Mouse (Mus musculus) fibroblast of lung, adult 2 months (primary cell): ENCODE measurements around the gene Ush2a.

Source experiments
- DNase-seq: peaks from one replicate; pipeline ENCODE4 v3.0.0-alpha.2; 2011; ENCODE audit warnings: low read depth

The Ush2a gene

DNA sequence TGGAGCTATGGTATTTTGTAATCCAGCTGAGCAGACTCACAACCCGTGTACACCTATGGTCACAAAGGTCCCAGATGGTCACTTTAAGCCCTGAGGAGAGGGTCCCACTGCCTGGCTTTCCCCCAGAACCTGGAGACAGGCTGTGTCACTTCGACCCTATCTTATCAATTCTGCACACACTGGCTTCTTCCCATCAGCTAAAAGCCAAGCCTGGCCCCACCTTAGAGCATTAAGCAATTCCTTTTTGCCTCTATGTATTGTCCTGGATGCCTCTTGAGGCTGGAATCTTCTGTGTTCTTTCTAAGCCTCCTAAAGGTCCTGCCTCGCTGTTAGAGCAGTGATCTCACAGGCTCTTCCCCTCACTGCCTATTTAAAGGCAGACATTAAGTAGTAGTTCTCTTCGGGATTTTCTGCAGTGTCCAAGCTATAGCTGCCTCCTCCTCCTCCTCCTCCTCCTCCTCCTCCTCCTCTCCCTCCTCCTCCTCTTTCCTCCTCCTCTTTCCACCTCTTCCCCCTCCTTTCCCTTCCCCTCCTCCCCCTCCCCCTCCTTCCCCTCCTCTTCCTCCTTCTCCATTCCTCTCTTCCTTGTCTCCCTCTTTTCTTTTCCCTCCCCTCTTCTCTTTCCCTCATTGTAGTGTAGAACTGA, 635.2 kb downstream of the Ush2a start:
- DNase-seq: no peak

GRCm38 (mm10) chr1:188904091-188904490, 642.3 kb downstream of the Ush2a start:
- no peak for DNase-seq

DNA sequence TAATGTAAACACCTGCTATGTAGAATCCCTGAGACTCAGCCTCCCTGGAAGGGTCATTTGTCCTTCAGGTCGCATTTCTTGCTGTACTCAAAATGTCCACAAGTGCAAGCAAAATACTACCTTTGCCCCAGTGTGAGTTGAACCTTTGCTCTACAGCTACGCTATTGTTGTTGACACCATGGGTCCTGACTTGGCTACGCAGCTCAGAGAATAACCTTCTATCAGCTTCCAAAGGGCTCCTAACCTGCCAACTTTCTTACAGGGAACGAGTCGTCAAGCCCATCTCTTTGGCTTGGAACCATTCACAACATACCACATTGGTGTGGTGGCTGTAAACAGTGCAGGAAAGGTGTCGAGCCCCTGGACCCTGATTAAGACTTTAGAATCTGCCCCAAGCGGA, 644.4 kb downstream of the Ush2a start:
- no peak for DNase-seq

DNA sequence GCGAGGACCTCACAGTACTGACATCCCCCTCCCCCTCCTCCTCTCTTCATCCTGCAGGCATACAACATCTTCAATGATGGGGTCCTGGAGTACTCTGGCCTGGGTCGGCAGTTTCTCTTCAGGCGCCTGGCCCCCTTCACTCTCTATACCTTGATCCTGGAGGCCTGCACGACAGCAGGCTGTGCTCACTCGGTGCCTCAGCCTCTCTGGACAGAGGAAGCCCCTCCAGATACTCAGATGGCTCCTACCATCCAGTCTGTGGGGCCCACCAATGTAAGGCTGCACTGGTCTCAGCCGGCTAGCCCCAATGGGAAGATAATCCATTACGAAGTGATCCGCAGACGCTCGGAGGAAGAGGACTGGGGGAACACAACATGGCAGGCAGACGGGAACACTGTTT, 648.8 kb downstream of the Ush2a start:
- no peak for DNase-seq

DNA sequence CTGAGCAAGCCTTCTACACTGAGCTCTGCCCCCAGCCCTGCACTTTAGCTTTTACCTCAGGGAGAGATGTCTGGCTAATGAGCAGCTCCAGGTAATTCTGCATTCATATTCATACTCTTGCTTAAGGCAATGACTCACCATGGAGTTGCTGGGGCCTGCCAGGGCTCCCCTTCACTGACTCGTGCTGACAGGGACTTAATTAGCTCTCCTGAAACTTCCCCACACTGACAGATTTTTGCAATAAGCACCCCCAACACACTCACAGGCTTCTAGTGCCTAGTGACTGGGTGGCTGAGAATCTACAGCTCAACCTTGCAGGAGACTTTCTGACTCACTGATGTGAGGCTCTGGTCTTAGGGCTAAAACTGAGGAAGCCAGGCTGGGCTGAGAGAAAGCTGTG, 658.1 kb downstream of the Ush2a start:
- DNase-seq: peak; percentile 38

DNA sequence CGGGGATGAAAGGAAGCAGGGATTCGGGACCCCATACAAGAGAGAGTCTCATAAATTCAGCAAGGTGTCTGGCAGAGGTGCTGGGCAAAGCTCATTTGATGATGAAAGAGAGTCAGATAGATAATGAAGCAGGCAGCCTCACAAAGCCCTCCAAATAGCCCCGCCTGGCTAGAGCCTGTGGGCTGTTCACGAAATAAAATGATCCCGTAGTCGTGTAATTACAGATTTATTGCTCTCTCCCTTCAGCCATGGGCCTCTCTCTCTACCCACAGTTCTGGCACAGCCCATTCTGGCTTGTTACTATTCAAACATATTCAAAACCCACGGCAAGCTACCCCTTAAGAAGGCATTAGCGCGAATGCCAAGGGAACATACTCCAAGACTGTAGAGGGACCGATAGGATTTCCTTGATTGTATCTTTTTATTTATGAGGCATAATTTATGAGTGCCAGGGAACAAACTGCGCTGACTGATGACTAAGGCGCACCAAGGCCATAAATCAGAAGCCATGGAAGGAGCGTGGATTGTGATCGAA, 675.5 kb downstream of the Ush2a start:
- DNase-seq: no peak

DNA sequence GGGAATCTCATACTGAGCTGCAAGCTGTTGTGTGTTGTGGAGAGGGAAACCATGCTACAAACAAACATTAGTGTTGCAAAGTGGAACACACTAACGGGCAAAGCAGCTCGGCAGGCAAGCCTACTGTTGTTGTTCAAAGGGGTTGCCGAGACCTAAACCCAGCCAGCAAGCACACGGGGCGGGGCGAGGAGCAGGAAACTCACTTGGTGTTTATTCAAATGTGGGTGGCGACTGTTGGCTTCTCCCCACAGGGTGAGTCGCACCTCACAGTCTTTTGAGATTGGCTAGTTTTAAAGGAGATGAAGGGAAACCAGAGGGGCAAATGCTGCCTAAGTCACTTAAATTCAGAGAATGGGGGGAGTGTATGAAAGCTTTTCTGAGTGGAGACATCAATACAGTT, 683.5 kb downstream of the Ush2a start:
- no peak for DNase-seq

DNA sequence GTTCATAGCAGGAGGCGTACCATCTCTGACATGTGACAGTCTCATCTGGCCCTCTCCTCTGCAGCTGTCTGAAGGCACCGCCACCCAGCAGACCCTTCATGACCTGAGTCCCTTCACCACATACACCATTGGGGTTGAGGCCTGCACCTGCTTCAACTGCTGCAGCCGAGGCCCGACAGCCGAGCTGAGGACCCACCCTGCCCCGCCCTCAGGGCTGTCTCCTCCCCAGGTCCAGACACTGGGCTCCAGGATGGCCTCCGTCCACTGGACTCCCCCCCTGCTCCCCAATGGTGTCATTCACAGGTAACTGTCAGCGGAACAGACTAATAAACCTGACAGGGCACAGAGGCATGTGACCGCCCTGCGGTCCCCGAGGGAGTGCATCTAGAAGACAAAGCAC, 685.0 kb downstream of the Ush2a start:
- no peak for DNase-seq

- DNase-seq: no peak
Measured at GRCm38 (mm10) chr1:188947794-188948193, 686.0 kb downstream of the Ush2a start.

GRCm38 (mm10) chr1:188948276-188948675, 686.5 kb downstream of the Ush2a start:
- DNase-seq: no peak

GRCm38 (mm10) chr1:188951091-188951490, 689.3 kb downstream of the Ush2a start:
- DNase-seq: no peak

DNA sequence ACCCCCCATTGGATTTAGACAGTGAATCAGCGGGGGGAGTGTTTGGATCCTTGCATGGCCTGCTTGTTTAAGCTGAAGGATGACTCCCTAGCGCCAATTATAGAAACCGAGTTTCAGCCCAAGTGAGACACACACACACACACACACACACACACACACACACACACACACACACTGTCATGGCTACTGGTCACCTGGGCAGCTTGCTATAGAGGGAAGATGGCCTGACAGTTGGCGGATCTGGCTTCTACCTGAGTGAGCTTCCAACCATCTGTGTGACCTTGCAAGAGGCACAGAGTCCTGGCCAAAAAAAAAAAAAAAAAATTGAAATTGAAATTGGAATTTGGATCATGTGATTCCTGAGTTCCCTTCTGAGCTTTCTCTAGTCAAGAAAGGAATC, 690.7 kb downstream of the Ush2a start:
- DNase-seq: no peak

- DNase-seq: no peak
Measured at GRCm38 (mm10) chr1:188973078-188973477, 711.3 kb downstream of the Ush2a start.

GRCm38 (mm10) chr1:188973926-188974325, 712.1 kb downstream of the Ush2a start:
- no peak for DNase-seq

DNA sequence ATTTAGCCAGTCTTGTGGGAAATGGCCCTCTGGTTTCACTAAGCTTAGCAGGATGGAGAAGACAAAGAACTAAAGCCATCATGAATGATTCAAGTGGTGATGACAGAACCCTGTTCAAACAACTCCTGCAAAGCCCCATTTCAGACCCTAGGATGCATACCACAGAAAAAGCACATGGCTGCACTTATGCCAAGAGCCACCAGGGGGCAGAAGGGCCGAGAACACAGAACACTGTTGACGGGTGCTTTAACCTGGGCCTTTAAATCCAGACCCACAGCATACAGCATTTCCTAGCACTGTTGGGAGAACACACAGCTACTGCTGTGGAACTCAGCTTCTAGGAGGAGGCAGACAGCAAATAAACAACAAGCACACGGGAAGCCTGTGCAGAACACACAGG, 718.2 kb downstream of the Ush2a start:
- peak; percentile 20 for DNase-seq

GRCm38 (mm10) chr1:188993218-188993617, 731.4 kb downstream of the Ush2a start:
- DNase-seq: peak; percentile 40

DNA sequence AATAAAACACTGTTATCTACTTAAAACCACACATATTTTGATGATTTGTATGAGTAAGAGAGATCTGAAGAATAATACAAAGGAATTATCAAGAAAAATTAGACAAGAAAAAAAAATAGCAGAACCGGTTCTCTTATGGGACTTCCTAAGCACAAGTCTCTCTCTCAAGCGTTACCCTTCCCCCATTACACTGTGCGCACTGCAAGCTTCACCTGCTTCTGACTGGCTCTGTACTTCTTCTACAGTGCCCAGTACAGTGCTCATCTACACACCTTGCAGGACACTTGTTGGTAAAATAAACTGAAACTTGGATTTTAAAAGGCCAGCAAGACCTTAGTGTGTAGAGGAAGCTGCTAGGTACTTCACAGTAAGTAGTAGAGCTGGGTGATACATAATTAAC, 736.1 kb downstream of the Ush2a start:
- no peak for DNase-seq

- no peak for DNase-seq
Measured at GRCm38 (mm10) chr1:188999981-189000380, 738.2 kb downstream of the Ush2a start.

DNA sequence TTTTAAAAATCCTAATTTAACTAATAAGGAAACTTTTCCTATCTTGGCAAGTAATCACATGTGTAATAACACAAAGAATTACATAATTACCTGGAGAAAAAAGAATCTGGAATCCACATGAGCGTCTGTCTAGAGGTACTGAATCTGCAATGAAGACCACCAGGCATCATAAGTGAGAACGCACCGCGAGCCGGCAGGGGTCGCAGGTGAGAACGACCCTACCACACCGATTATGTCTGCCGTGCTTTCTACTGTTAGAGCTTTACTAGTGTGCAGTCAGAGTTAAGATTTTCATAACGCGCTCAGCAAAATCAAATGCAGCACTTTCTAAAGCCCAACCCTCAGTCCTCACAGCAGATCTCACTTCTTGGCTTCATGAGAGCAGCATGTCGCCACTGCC, 740.0 kb downstream of the Ush2a start:
- DNase-seq: no peak

- no peak for DNase-seq
Measured at GRCm38 (mm10) chr1:189004774-189005173, 743.0 kb downstream of the Ush2a start.

GRCm38 (mm10) chr1:189006267-189006666, 744.4 kb downstream of the Ush2a start:
- no peak for DNase-seq

GRCm38 (mm10) chr1:189006826-189007225, 745.0 kb downstream of the Ush2a start:
- no peak for DNase-seq

DNA sequence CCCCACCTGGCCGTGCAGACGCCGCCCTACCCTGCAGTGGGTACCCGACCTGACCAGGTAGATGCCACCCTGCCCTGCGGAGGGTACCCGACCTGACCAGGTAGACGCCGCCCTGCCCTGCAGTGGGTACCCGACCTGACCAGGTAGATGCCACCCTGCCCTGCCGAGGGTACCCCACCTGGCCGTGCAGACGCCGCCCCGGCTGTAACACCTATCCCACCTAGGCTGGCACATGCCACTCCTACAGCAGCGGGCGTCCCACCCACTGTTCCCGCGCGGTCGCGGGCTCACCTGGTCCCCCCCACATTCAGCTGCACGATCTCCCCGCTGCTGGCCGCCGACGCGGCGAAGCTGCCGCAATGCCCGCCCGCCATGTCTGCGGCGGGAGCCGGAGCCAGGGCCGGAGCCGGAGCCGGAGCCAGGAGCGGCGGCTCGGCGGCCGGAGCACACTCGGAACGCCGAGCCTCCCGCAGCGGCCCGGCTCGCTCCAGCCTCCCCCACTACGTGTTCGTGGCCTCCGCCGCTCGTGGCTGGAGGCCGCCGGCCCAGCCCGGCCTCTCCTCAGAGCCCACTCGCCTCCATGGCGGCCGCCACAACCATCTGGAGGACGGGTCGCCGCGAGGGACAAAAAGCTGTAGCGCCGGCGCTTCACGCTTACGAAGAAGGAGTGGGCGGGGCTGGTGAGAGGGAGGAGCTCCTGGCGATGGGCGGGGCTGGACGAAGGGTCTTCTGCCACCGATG, 745.6 kb downstream of the Ush2a start, which contains the start of gene Kctd3:
Kctd3 (minus strand) TSS at position 603 of the 741 bp plus-strand sequence.
- peak; percentile 55 for DNase-seq

DNA sequence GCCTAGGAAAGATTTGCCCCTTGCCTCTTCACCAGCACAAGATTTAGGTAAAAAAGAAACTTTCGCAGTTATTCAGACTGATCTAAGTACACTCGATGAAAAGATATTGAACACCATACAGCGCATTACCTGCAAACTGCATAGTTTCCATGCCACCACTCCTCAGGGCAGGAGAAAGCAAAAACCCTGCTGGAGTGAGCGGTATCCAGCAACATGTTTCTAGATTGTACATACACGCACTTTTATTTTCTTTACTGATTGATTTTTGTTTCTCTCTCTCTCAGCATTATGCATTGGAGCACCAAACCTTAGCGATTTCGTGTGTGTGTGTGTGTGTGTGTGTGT, 746.1 kb downstream of the Ush2a start:
- no peak for DNase-seq
